Mouse (Mus musculus): ENCODE measurements around the gene Nap1l4.

Nap1l4 gene

GRCm38 (mm10) chr7:143476702-143477335 is 72.1 kb downstream of the Nap1l4 start:
- DNase-seq (ENCODE audit: low read depth, low spot score), result no peak

- DNase-seq (ENCODE audit: low read depth, low spot score), result no peak
These were observed 73.0 kb downstream of the Nap1l4 start for GRCm38 (mm10) chr7:143475876-143476275.

GRCm38 (mm10) chr7:143474811-143475210 is 74.1 kb downstream of the Nap1l4 start:
- DNase-seq (ENCODE audit: low read depth, low spot score), result no peak

- DNase-seq (ENCODE audit: low read depth, low spot score), result no peak
These were observed 75.4 kb downstream of the Nap1l4 start, which contains the start of gene Slc22a18 for GRCm38 (mm10) chr7:143473347-143474101. TSS of gene Slc22a18 (plus strand) at chr7:143473736.

GRCm38 (mm10) chr7:143469946-143470345 is 79.0 kb downstream of the Nap1l4 start:
- peak; percentile 75 for DNase-seq (ENCODE audit: low read depth, low spot score)

GRCm38 (mm10) chr7:143467714-143468113 is 81.2 kb downstream of the Nap1l4 start:
- no peak for DNase-seq (ENCODE audit: low read depth, low spot score)

GRCm38 (mm10) chr7:143466099-143466677 is 82.7 kb downstream of the Nap1l4 start:
- peak; percentile 82 for DNase-seq (ENCODE audit: low read depth, low spot score)

DNA sequence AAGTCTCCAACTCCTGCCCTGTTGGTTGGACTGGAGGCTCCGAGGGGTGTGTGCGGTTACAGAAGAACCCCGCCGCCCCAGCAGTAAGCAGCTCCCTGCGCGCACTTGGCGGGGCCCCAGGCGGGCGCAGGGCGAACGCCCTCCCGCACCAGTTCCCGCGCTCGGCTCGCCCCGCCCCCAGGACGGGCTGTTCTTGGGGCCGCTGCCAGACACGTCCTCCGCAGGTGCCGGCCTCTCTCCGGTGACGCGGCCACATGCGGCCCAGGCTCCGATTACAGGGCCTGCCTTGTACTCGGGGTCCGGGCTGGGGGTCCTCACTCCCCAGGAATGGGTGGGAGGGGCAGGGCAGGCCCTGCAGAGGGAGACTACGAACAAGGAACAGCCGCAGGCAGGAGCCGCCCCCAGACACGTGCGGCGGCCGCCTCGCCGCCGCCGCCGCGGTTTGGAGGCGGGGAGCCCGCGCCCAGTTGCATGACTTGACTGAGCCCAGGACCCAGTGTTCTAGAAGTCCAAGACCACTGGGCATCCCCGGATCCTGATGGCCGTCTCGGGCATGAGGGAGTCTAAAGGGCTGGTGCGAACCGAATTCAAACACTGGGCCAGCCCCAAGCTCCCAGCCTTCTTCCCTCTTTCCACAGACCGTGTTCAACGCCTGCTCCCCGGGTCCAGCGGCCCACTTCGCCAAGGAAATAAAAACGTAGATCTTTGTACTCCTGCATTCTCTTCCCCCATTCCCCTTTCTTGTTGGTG is 83.9 kb downstream of the Nap1l4 start:
- DNase-seq (ENCODE audit: low read depth, low spot score), result peak; percentile 57

GRCm38 (mm10) chr7:143463865-143464415 is 85.0 kb downstream of the Nap1l4 start:
- DNase-seq (ENCODE audit: low read depth, low spot score), result peak; percentile 81

Data from CD4-positive, CD25-positive, alpha-beta regulatory T cell, adult 2 months (primary cell).